Mouse (Mus musculus) lung, postnatal 0 days (tissue): ENCODE results near the gene Polr2e. TPM values are rescaled to one million over a fixed set of nuclear protein-coding genes. Genes with fewer than 3 reads are reported as not detected.
"Not testable (repeated sequence)": the region's sequence is repeated elsewhere in the genome, so short reads cannot be mapped to it uniquely, and the experiment has no call there.

Experiments
- ATAC-seq: fragments of 200-750 bp; cut with Nextera tagmentation; 2 replicates; pipeline ENCODE4 v1.8.0; 2017; ENCODE audit warnings: moderate library complexity
- DNase-seq: peaks from one replicate; pipeline ENCODE4 v3.0.0-alpha.2; 2016; ENCODE audit warnings: low spot score
- H3K27ac ChIP-seq: fragments of 300-500 bp; sonication (generic); 2 replicates; pipeline ENCODE4 v1.5.1; 2014; ENCODE audit warnings: antibody characterized with exemption, mild to moderate bottlenecking, low read length, mixed read lengths
- H3K27me3 ChIP-seq: fragments of 300-500 bp; sonication (generic); replicated peaks from 2 replicates; pipeline ENCODE4 v1.6.1; 2014; ENCODE audit warnings: low read length, mixed read lengths; ENCODE audit not compliant: insufficient read depth
- H3K36me3 ChIP-seq: fragments of 300-500 bp; sonication (generic); 2 replicates; pipeline ENCODE4 v1.6.1; 2014; ENCODE audit warnings: low read length, mixed read lengths; ENCODE audit not compliant: insufficient read depth
- H3K4me1 ChIP-seq: fragments of 300-500 bp; sonication (generic); 2 replicates; pipeline ENCODE4 v1.6.1; 2014; ENCODE audit warnings: antibody characterized with exemption, low read depth, low read length, mixed read lengths; ENCODE audit not compliant: insufficient read depth
- H3K4me2 ChIP-seq: fragments of 300-500 bp; sonication (generic); replicated peaks from 2 replicates; pipeline ENCODE4 v1.6.1; 2014; ENCODE audit warnings: low read depth, mild to moderate bottlenecking, low read length, moderate library complexity, mixed read lengths
- H3K4me3 ChIP-seq: fragments of 300-500 bp; sonication (generic); 2 replicates; pipeline ENCODE4 v1.5.1; 2014; ENCODE audit warnings: low read depth, low read length
- H3K9ac ChIP-seq: fragments of 300-500 bp; sonication (generic); replicated peaks from 2 replicates; pipeline ENCODE4 v1.6.1; 2014; ENCODE audit warnings: low read depth, mild to moderate bottlenecking
- H3K9me3 ChIP-seq: fragments of 300-500 bp; sonication (generic); 2 replicates; pipeline ENCODE4 v1.6.1; 2016; ENCODE audit warnings: low read length, mixed read lengths
- CTCF ChIP-seq: IDR thresholded peaks from 2 replicates; pipeline ENCODE4 v1.5.1; 2016; ENCODE audit warnings: antibody characterized with exemption, mild to moderate bottlenecking
- EP300 ChIP-seq: IDR thresholded peaks from 2 replicates; pipeline ENCODE4 v1.6.1; 2016; ENCODE audit warnings: antibody characterized with exemption, mild to moderate bottlenecking, control low read depth
- WGBS: fragments of 180-500 bp; shearing (Covaris S2); extraction: QIAGEN DNeasy Blood & Tissue Kit; methylation state at CpG from one replicate; pipeline ENCODE4 v1.1.7; 2014; 5-methylcytosine and 5-hydroxymethylcytosine counted together
- polyA plus RNA-seq: library from polyadenylated mRNA; unstranded; fragments of >200 nt; fragmentation: Nextera tagmentation; extraction: Ambion mirVana; gene quantifications from 2 replicates; pipeline ENCODE4 v1.2.1, GENCODE M21; 2015

The Polr2e gene
- polyA plus RNA-seq, 1 experiment from 2014 or later, result 202 TPM

GRCm38 (mm10) chr10:80055364-80055763 is 15.8 kb upstream of the Polr2e start:
- Histone ChIP-seq H3K27me3 (no peaks in the 10 kb centered on the region), H3K4me2 (peak overlapping the region; percentile 81), H3K4me3 (peak overlapping the region; percentile 85; the same call in 1 of the 2 replicates), H3K27ac (no peak overlapping the region), H3K36me3 (peaks cover 20% of the 10 kb centered on the region; the same call in 1 of the 2 replicates), H3K4me1 (peaks cover 25% of the 10 kb centered on the region), H3K9me3 (no peaks in the 10 kb centered on the region), H3K9ac (0 out of 2 replicates have a peak overlapping the region, but pooled peaks have one; percentile 8)
- 70% methylated on average over 5 of the region's 5 CpGs for WGBS
- no peak for ATAC-seq
- DNase-seq, result no peak
- TF ChIP-seq EP300, result no peak
- peak; percentile 11; the same call in 1 of the 2 replicates for TF ChIP-seq CTCF

GRCm38 (mm10) chr10:80054911-80055310 is 15.3 kb upstream of the Polr2e start:
- Histone ChIP-seq H3K4me3 (peak overlapping the region; percentile 85), H3K9ac (peak overlapping the region; percentile 96; the same call in 1 of the 2 replicates), H3K4me2 (peak overlapping the region; percentile 81), H3K36me3 (peaks cover 18% of the 10 kb centered on the region; the same call in 1 of the 2 replicates), H3K4me1 (peaks cover 29% of the 10 kb centered on the region)
- H3K9me3 ChIP-seq, DNase-seq, H3K27me3 ChIP-seq, ATAC-seq, H3K27ac ChIP-seq: not testable (repeated sequence)
- 5% methylated on average over 2 of the region's 3 CpGs for WGBS

- H3K4me1 ChIP-seq, result peaks cover 29% of the 10 kb centered on the region
- H3K4me2 ChIP-seq, result peak overlapping the region; percentile 81
- TF ChIP-seq EP300 (no peak), CTCF (peak; percentile 58)
- peak overlapping the region; percentile 100 for H3K27ac ChIP-seq
- H3K4me3 ChIP-seq, result peak overlapping the region; percentile 85
- H3K27me3 ChIP-seq, result no peaks in the 10 kb centered on the region
- no peaks in the 10 kb centered on the region for H3K9me3 ChIP-seq
- peak; percentile 34 for ATAC-seq
- DNase-seq, result peak; percentile 88
- peaks cover 18% of the 10 kb centered on the region; the same call in 1 of the 2 replicates for H3K36me3 ChIP-seq
- under 1% methylated on average over 54 of the region's 77 CpGs for WGBS
- H3K9ac ChIP-seq, result peak overlapping the region; percentile 96
Measured at GRCm38 (mm10) chr10:80053831-80054815, 14.5 kb upstream of the Polr2e start.

GRCm38 (mm10) chr10:80053259-80053780 is 13.7 kb upstream of the Polr2e start:
- H3K4me3 ChIP-seq, result peak overlapping the region; percentile 85
- TF ChIP-seq EP300 (no peak), CTCF (no peak)
- WGBS, result 0% methylated on average over 46 of the region's 47 CpGs
- peaks cover 18% of the 10 kb centered on the region; the same call in 1 of the 2 replicates for H3K36me3 ChIP-seq
- ATAC-seq (peak; percentile 92), DNase-seq (peak; percentile 100)
- H3K4me2 ChIP-seq, result peak overlapping the region; percentile 81
- peak overlapping the region; percentile 100 for H3K27ac ChIP-seq
- no peaks in the 10 kb centered on the region for H3K9me3 ChIP-seq
- H3K27me3 ChIP-seq, result no peaks in the 10 kb centered on the region
- H3K9ac ChIP-seq, result peak overlapping the region; percentile 96
- peaks cover 29% of the 10 kb centered on the region for H3K4me1 ChIP-seq

GRCm38 (mm10) chr10:80052374-80052764 is 12.8 kb upstream of the Polr2e start:
- no peak overlapping the region for H3K9ac ChIP-seq
- H3K9me3 ChIP-seq, result no peaks in the 10 kb centered on the region
- H3K4me1 ChIP-seq, result peaks cover 29% of the 10 kb centered on the region
- H3K4me2 ChIP-seq, result no peak overlapping the region
- no peak overlapping the region for H3K4me3 ChIP-seq
- H3K27ac ChIP-seq, result peak overlapping the region; percentile 90
- peaks cover 11% of the 10 kb centered on the region; the same call in 1 of the 2 replicates for H3K36me3 ChIP-seq
- no peaks in the 10 kb centered on the region for H3K27me3 ChIP-seq
- TF ChIP-seq EP300 (no peak), CTCF (no peak)
- DNase-seq (no peak), ATAC-seq (no peak)
- WGBS, result 84% methylated on average over 5 of the region's 5 CpGs
